Mouse (Mus musculus): ENCODE data around the gene Nmur1.
A peak's percentile ranks its signal among the peaks of the same experiment; 100 is the strongest.
"Not testable (repeated sequence)": the region's sequence is repeated elsewhere in the genome, so short reads cannot be mapped to it uniquely, and the experiment has no call there.

The Nmur1 gene

DNA sequence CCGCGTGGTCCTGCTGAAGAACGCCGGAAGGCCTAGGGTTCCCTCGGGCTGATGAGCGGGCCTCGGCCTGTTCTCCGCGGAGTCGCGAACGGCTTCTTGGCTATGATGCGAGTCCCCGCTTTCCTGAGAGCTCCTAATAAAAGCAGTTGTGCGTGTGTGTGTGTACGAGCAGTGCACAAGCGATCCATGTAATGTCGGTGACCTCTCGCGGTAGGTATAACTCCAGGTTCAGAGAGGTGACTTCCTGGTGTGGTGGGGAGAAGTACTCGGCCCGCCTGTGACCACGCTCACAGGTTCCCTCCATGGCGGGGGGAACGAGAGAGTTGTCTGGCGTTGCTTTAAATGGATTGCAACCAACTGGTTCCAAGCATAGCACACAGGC is 66.2 kb downstream of the Nmur1 start:
- DNase-seq (ENCODE audit: low read depth, low spot score), result no peak

DNA sequence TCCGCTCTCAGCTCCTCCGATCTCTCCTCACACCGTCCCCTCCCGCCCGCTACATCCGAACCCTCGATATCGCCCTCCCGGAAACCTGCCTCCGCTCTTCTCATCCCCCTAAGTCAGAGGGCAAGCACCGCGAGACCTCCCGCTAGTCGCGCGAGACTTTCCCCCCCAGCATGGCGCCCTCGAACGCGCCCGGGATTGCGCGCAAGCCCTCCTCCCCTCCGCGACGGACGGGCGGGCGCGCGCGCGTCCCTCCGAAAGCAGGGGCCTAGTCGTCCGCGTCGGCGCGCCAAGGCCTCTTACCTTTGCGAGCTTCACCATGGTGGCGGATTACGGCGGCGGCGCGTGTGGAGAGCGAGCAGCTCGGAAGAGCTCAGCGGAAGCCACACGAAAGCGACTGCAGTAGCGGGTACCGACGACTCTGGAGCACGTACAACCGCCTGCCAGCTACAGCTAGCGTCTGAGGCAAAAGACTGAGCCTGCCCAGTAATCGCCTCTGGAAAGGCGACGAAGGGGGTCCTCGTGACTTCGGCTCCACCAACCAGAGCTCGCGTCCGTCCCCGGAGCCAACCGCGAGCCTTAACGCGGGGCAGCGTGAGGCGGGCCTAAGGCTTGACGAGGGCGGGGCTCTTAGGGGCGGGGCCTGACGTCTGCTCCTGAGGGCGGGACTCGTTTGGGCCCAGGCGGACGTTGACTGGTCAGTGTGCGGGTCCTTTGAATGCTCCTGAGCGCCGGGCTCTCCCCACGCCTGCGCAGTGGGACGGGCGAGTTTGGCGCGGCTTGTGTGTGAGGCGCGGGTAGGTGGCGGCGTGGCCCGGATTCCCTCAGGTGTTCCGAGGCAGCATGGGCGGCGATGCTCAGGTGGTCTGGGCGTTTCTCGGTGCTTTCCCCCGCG is 66.9 kb downstream of the Nmur1 start, which contains the start of gene Ncl:
Gene Ncl (minus strand): TSS at position 495 of the 892 bp plus-strand sequence.
- DNase-seq (ENCODE audit: low read depth, low spot score), result peak; percentile 98

DNA sequence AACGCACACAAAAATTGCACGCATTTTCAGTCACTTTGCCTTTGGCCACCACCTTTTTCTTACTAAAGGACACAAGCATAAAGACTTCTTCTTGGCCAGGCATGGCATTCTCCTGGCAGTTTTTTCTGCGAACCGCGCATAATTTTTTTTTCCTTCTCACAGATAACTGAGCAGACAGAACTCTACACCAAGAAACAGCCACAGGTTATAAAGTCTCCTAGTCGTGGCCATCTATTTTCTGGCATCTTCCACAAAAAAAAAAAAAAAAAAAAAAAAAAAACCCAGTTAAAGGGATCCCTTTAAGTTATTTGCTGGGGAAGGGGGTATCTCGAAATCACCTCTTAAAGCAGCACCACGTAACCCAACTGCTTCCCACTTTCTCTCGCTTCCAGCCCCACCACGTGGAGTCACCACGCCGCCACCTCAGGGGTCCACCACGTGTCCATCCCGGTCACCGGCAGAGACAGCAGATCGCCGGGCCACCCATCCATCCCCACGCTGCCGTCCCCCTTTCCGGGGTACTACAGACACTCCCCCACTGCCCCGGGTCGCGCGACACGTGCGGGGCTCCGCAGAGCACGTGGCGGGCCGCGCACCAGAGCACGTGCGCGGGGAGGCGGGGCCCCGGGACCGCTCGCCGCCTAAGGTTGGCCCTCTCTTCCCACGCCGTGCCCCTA is 67.7 kb downstream of the Nmur1 start:
- DNase-seq (ENCODE audit: low read depth, low spot score), result no peak

DNA sequence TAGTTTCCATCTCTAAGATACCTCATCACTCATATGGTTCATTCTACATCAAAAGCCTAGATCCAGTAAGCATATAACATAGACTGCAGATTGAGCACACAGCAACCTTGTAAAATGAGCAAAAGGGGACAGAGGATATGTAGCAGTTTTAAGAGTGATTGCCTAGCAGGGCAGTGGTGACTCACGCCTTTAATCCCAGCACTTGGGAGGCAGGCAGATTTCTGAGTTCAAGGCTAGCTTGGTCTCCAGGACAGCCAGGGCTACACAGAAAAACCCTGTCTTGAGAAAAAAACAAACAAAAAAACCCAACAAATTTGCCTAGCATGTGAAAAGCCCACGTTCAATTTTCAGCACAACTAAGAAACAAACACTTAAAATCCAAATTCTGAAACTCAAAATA is 71.8 kb downstream of the Nmur1 start:
- no peak for DNase-seq (ENCODE audit: low read depth, low spot score)

DNA sequence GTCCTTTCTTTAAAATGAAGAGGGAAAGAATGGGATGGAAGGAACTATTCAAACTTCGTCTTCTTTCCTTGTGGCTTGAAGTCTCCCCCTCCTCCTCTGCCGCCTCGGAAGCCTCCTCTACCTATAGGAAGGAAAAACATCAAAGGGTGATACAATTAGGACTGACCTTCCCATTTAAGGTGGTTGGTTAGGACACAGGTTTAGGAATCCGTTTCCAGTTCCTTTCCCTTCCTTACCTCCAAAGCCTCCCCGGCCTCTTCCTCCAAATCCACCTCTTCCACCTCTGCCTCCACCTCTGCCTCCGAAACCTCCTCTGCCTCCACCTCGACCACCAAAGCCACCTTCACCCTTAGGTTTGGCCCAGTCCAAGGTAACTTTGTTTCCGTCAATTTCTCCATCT is 75.5 kb downstream of the Nmur1 start:
- DNase-seq (ENCODE audit: low read depth, low spot score), result no peak

DNA sequence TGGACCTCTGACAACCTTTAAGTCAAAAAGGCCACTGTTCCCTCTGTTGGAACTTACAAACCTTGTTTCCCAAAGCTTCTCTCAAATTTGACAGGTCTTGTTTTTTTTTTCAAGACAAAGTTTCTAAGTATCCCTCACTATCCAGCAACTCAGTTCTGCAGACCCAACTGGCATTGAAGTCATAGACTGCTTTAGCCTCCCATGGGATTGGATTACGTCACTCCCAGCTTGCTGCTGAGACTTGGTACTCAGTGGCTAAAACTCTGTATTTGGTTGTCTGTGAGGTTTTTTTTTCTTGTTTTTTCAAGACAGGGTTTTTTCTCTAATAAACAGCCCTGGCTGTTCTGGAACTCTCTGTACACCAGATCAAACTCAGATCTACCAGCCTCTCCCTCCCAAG is 76.3 kb downstream of the Nmur1 start:
- DNase-seq (ENCODE audit: low read depth, low spot score), result no peak

DNA sequence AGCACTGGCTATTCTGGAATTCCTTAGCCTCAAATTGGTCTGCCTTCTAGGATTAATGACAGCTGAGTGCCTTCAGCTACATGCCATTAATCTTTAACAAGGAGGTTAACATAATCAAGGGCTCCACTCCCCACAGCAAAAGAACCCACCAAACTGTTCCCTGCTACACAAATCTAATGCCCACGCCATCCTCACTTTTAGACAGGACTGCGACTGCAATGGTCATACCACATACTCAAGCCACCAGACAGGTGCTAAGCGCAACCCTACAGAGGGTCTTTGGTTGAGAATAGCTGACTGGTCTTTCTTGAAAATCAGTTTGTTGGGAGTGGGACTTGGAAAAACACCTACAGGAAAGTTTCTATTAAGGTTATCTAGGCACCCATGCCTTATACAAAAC is 76.8 kb downstream of the Nmur1 start:
- DNase-seq (ENCODE audit: low read depth, low spot score), result no peak

DNA sequence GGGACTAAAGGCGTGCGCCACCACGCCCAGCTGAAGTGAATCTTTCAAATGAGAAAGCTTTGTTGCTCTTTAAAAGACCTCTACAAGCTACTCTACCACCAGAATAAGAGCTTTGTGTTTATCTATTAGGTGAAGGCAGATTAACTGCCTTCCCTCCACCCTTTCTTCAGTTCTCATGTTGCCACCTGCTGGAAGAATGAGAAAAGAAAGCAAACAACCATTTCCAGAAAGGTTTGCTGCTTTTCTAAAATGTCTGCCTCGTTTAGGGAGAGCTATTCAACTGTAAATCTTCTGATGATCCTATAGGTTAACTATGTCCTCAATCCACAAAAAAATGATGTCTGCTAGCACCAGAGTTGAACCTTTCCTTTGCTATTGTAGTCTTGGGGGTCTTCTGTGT is 77.2 kb downstream of the Nmur1 start:
- no peak for DNase-seq (ENCODE audit: low read depth, low spot score)

DNA sequence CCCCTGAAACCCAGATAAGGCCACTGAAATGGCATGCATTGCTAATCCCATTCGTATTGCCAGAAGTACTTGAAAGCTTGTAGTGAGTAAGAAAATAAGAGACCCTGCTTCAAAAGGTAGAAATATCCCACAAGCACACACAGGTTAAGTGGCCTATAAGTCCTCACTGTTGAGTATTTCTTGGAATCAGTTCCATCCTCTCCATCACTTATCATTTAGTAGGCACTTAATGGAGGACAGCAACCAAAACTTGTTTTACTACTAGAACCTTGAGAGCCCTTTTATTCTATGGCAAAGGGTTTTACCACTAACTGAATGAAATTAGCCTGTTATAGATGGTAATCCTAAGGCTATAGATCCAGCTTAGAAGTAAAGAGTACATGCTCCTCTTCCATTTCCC is 77.9 kb downstream of the Nmur1 start:
- no peak for DNase-seq (ENCODE audit: low read depth, low spot score)

DNA sequence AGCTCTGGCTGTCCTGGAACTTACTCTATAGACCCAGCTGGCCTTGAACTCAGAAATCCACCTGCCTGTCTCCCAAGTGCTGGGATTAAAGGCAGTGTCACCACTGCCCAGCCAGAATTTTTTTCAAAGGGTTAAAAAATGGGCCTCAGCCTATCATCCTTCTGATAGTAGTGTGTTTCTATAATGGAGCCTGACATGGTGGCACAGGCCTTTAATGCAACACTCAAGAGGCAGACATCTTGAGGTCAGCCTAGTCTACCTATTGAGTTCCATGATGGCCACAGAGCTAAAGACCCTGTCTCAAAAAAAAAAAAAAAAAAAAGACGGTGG is 78.3 kb downstream of the Nmur1 start:
- DNase-seq (ENCODE audit: low read depth, low spot score), result no peak

DNA sequence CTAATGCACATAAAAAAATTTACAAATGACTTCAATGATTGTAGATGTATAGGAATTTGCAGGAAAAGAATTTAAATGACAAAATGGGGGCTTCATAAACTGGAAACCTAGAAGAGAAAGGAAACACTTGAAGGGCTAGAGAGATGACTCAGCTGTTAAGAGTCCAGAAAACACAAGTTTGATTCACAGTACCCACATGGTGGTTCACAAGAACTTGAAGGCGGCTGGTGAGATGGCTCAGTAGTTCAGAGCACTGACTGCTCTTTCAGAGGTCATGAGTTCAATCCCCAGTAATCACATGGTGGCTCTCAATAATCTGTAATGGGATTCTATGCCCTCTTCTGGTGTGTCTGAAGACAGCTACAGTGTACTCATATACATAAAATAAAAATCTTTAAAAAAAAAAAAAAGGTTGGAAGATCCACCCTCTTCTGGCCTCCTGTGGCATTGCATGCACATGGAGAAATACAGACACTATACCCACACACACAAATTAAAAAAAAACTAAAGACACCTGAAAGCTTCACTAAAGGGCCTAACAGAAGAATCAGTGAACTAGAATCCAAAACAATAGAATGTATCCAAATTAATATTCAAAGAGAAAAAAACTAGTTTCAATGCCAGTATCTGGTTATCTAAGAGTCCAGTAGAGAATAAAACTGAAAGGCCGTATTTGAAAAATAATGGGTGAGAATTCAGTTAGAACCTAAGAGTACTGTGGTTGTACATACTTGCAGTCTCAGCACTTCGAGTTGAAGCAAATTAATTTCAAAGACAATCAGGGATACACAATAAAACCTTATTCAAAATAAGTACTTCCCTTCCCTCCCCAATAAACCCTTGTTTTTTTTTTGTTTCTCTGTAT is 78.9 kb downstream of the Nmur1 start:
- DNase-seq (ENCODE audit: low read depth, low spot score), result no peak

DNA sequence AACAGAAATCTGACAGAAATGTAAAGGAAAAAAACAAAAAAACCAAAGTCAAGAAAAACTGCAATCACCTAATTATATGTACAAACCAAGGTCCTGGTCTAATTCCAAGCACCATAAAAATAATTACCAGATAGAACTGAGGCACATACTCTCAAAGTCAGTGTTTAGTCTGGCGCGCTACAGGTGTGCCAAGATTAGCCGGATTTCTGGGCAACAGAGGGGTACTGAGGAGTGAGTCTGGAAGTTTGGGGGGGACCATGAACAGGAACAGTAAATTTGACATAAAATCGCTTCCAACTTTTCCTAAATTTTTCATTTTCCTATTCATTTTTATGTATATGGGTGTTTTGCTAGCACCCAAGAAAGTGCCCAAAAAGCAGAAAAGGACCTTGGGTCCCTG is 80.1 kb downstream of the Nmur1 start:
- DNase-seq (ENCODE audit: low read depth, low spot score), result no peak

DNA sequence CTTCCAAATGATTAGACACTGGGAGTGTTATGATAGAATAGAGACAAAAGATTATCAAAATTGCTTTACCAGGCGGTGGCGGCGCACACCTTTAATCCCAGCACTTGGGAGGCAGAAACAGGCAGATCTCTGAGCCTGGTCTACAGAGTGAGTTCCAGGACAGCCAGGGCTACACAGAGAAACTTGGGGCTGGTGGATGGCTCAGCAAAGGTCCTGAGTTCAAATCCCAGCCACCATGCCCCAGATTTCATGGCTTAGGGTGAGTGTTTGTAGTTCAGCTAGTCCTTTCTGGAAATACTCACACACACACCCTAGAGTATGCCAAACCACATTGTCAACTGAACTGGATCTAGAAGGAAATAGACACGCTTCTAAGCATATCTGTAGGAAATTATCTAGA is 81.0 kb downstream of the Nmur1 start:
- DNase-seq (ENCODE audit: low read depth, low spot score), result no peak

DNA sequence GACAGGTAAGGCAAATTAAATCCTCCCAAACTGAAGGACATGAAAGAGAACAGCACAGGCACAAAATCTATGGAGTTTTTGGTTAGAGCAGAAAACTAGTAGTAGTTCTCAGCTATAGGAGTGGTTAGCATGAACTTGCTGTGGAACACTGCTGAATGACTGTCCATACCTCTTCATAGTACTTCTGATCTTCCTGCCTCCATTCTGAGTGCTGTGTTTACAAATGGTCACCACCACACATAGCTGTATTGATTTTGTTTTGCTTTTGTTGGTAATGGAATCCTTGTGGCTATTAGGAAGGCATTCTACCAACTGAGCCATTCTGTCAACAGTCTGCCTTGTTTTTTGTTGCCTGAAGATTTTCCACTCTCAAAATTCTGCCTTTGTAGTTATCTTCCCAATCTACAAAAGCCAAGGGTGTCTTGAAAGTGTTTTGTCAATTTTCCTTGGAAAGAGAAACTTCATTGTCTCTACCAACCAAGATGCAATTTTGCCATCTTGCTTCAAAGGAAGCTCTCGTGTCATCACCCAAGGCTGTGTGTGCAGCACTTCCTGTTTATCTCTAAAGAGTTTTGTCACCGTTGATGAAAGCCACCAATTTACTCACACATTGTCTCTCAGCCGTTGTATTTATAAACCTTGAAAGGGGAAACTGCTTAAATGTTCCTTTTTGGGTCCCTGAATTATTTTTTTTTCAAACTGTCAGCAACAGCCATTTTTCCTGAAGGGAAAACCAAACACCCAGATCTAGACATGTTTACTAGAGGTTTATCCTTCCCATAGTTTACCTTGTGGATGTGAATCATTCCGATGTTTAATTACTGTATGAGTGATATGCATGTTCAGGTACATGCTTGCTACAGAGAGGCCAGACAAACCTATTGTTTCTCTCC is 81.8 kb downstream of the Nmur1 start:
- DNase-seq (ENCODE audit: low read depth, low spot score), result no peak

DNA sequence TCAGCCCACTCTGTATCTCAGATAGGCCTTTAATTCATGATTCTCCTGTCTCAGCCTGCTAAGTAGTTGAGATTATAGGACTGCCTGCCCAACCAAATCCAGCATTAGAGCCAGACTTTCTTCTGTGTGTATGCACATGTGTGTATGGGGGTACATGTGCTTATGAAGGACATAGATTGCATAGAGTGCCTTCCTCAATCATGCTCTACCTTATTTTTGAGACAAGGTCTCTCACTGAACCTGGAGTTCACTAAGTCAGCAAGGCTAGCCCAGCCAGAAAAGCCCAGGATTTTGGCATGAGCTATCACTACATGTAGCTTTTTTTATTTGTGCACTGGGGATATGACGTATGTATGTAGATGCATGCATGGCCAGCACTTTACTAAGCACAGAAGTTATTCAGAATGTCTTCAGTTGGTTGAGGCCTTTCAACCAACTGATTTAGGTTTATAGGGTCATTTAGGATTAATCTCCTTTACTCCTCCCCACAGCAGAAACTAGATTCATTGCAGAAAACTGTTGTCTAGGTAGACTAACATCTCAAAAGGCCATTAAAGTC is 82.9 kb downstream of the Nmur1 start:
- DNase-seq (ENCODE audit: low read depth, low spot score), result no peak

DNA sequence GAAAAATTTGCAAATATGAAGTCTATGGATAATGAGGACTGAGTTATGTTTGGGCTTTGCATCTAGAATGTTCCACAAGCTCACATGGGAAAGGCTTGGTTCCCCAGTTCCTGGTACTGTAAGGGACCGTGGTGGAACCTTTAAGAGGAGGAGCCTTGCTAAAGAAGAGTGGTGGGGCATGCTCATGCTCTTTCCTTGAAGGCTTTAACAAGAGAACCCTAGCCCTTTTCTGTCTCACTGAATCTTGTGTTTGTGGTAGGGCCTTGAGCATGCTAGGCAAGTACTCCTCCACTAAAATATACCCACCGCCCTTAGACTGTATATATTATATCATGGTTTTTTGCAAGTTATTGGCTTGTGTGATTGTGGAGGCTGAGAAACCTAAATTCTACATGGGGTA is 83.7 kb downstream of the Nmur1 start:
- DNase-seq (ENCODE audit: low read depth, low spot score), result no peak

DNA sequence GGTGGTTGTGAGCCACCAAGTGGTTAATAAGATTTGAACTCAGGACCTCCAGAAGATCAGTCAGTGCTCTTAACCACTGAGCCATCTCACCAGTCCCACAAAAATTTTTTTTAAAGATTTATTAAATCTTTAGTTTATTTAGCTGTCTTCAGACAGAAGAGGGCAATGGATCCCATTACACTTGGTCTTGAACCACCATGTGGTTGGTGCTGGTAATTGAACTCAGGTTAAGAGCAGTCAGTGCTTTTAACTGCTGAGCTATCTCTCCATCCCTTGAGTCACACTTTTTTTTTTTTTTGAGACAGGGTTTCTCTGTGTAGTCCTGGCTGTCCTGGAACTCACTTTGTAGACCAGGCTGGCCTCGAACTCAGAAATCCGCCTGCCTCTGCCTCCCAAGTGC is 84.9 kb downstream of the Nmur1 start:
- not testable (repeated sequence) for DNase-seq (ENCODE audit: low read depth, low spot score)

DNA sequence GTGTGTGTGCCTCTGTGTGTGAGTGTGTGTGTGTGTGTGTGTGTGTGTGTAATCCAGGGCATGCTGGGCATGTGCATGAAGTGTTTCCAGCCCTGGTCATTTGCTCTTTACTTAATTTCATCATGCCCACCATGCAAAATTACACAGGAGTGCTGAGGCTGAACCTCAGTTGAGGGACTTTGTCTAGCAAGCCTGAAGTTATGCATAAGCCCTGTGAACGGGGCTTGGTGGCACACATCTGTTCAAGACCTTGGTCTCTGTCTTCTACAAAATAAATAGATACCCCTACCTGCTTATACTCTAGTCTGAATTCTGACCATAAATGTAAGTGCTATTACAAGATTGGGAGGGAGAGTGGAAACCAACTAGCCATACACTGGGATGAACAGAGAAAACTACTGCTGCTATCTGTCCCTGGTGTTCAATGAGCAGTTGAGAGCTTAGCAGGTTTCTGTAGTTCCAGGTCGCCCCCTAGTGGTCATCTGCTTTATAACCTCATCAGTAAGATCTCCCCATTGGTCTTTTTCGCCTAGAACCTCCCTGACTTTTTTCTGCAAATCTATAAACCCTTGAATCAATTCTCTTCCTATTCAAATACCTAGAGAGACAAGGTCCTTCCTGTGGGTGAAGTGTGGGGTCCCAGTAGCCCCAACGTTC is 86.7 kb downstream of the Nmur1 start:
- peak; percentile 64 for DNase-seq (ENCODE audit: low read depth, low spot score)

DNA sequence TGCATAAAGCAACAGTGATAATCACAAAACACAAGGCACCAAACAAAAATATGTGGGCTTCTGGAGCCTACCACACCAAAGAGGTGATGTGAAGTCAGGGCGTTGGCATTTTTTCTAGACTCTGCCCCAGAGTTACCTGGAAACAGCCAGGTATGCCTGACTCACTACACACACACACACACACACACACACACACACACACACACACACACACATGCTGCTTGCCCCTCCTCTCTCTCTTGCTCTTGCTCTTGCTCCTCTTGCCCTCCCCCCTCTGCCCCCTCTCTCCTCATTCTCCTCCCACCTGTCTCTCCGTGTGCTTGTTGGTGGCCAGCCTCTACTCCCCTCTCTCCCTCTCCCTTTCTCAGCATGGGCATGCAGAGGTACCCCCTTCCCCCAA is 89.7 kb downstream of the Nmur1 start:
- no peak for DNase-seq (ENCODE audit: low read depth, low spot score)

All from brain, embryonic 18.5 days (tissue).